Mouse (Mus musculus) liver, embryonic 14.5 days (tissue): ENCODE data around the gene Nek9.

Source experiments
- CTCF ChIP-seq: IDR thresholded peaks from 2 replicates; pipeline ENCODE4 v1.5.1; 2016; ENCODE audit warnings: antibody characterized with exemption, low read depth, control low read depth
- EP300 ChIP-seq: IDR thresholded peaks from 2 replicates; pipeline ENCODE4 v1.6.1; 2016; ENCODE audit warnings: antibody characterized with exemption, low read depth

- TF ChIP-seq CTCF (peak; percentile 32; the same call in 1 of the 2 replicates), EP300 (no peak)
These were observed 67.9 kb downstream of the Nek9 start for GRCm38 (mm10) chr12:85271132-85271842.
